Mouse (Mus musculus) midbrain, embryonic 16.5 days (tissue): Measurements from ENCODE around the gene Uxt. TPM values are rescaled to one million over a fixed set of nuclear protein-coding genes. Genes with fewer than 3 reads are reported as not detected.
A peak's percentile ranks its signal among the peaks of the same experiment; 100 is the strongest.

ENCODE experiments used
- ATAC-seq: fragments of 200-750 bp; cut with Nextera tagmentation; 2 replicates; pipeline ENCODE4 v1.8.0; 2017; ENCODE audit warnings: moderate TSS enrichment
- H3K27ac ChIP-seq: fragments of 300-500 bp; sonication (generic); 2 replicates; pipeline ENCODE4 v1.5.1; 2014; ENCODE audit warnings: mild to moderate bottlenecking, low read length, mixed read lengths
- H3K27me3 ChIP-seq: fragments of 300-500 bp; sonication (generic); 2 replicates; pipeline ENCODE4 v1.6.1; 2014; ENCODE audit warnings: low read depth, low read length, mixed read lengths; ENCODE audit not compliant: control insufficient read depth, insufficient read depth
- H3K36me3 ChIP-seq: fragments of 300-500 bp; sonication (generic); 2 replicates; pipeline ENCODE4 v1.6.1; 2014; ENCODE audit warnings: mild to moderate bottlenecking, low read length, moderate library complexity, mixed read lengths; ENCODE audit not compliant: control insufficient read depth, insufficient read depth
- H3K4me1 ChIP-seq: fragments of 300-500 bp; sonication (generic); 2 replicates; pipeline ENCODE4 v1.6.1; 2014; ENCODE audit warnings: mild to moderate bottlenecking, low read length, mixed read lengths; ENCODE audit not compliant: control insufficient read depth, insufficient read depth
- H3K4me2 ChIP-seq: fragments of 300-500 bp; sonication (generic); 2 replicates; pipeline ENCODE4 v1.6.1; 2014; ENCODE audit warnings: mild to moderate bottlenecking, low read length, mixed read lengths
- H3K4me3 ChIP-seq: fragments of 300-500 bp; sonication (generic); 2 replicates; pipeline ENCODE4 v1.5.1; 2014; ENCODE audit warnings: low read depth, mild to moderate bottlenecking, low read length, moderate library complexity, mixed read lengths
- H3K9ac ChIP-seq: fragments of 300-500 bp; sonication (generic); 2 replicates; pipeline ENCODE4 v1.6.1; 2014; ENCODE audit warnings: low read depth, low read length, mixed read lengths
- H3K9me3 ChIP-seq: fragments of 300-500 bp; sonication (generic); replicated peaks from 2 replicates; pipeline ENCODE4 v1.6.1; 2014; ENCODE audit warnings: mild to moderate bottlenecking, low read length, mixed read lengths; ENCODE audit not compliant: control insufficient read depth, poor library complexity, severe bottlenecking
- WGBS: fragments of 180-500 bp; shearing (Covaris S2); extraction: QIAGEN DNeasy Blood & Tissue Kit; methylation state at CpG from one replicate; pipeline ENCODE4 v1.1.7; 2014; 5-methylcytosine and 5-hydroxymethylcytosine counted together
- polyA plus RNA-seq: library from polyadenylated mRNA; unstranded; fragments of >200 nt; fragmentation: Nextera tagmentation; extraction: Ambion mirVana; gene quantifications from 2 replicates; pipeline ENCODE4 v1.2.1, GENCODE M21; 2015

The Uxt gene
- polyA plus RNA-seq, 1 experiment from 2014 or later, result 21.2 TPM

GRCm38 (mm10) chrX:20923506-20923905 lies 38.3 kb downstream of the Uxt start:
- Histone ChIP-seq H3K4me3 (no peak overlapping the region), H3K27ac (no peak overlapping the region), H3K4me2 (no peak overlapping the region), H3K36me3 (0 out of 2 replicates have a peak, but pooled peaks cover 4% of the 10 kb centered on the region), H3K9ac (no peak overlapping the region), H3K27me3 (no peaks in the 10 kb centered on the region), H3K4me1 (peaks cover 2% of the 10 kb centered on the region; the same call in 1 of the 2 replicates), H3K9me3 (no peaks in the 10 kb centered on the region)
- 90% methylated on average over 1 of the region's 1 CpGs for WGBS
- ATAC-seq, result no peak

DNA sequence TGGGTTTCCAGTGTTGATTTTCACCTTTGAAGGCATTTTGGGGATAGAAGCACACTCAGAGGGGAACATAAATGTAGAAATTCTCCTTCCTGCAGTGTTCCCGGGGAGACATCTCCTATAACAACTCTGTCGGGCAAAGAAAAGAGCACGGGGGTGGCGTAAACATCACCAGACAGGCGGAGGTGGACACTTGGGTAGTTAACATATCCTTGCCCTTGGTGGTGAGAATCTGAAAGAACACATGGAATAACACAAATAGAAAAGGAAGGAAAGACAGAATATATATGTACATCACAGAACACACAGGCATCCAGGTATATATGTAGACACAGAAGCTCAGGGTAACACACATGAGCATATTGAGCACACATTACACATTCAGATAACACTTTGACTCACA lies 40.5 kb downstream of the Uxt start:
- no peaks in the 10 kb centered on the region for H3K27me3 ChIP-seq
- H3K4me1 ChIP-seq, result peaks cover 11% of the 10 kb centered on the region
- H3K4me2 ChIP-seq, result peak overlapping the region; percentile 56
- H3K4me3 ChIP-seq, result peak overlapping the region; percentile 69
- peak; percentile 26 for ATAC-seq
- 0 out of 2 replicates have a peak overlapping the region, but pooled peaks have one; percentile 60 for H3K27ac ChIP-seq
- H3K36me3 ChIP-seq, result no peaks in the 10 kb centered on the region
- WGBS, result 42% methylated on average over 5 of the region's 5 CpGs
- H3K9ac ChIP-seq, result no peak overlapping the region
- no peaks in the 10 kb centered on the region for H3K9me3 ChIP-seq

DNA sequence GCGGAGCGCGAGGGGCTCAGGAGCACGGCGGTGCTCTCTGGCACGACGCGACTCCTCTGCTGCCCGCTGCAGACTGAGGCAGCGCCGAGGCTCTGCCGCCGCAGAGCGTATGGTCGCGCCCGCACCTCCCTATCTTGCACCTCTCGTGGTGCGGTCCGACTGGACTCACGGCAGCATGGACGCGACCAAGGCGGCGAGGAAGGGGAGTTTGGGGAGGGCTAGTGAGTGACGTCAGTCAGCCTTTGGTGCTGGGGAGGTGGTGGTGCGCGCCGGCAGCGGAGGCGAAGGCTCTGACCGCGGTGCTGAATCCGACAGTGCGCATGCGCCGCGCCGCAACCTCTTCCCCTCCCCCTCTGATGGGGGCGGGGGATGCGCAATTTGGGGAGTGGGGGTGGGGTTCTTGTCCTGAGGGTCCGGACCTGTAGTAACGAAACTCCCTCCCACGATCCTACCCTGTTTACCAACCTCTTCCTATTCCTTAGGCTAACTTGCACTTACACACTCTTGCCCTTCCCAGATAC lies 40.9 kb downstream of the Uxt start, which contains the start of gene Syn1:
Syn1 (minus strand) TSS at position 161 of the 521 bp plus-strand sequence.
- H3K4me3 ChIP-seq, result peak within 1 kb of the TSS; percentile 69
- peak within 1 kb of the TSS; percentile 83 for H3K27ac ChIP-seq
- H3K27me3 ChIP-seq, result no peaks in the 10 kb centered on the region
- peak within 1 kb of the TSS; percentile 66 for H3K4me2 ChIP-seq
- H3K9ac ChIP-seq, result peak within 1 kb of the TSS; percentile 80
- WGBS, result 25% methylated on average over 20 of the region's 44 CpGs
- peaks cover 11% of the 10 kb centered on the region for H3K4me1 ChIP-seq
- ATAC-seq, result peak; percentile 97
- H3K9me3 ChIP-seq, result no peaks in the 10 kb centered on the region
- H3K36me3 ChIP-seq, result peaks cover 2% of the 10 kb centered on the region; the same call in 1 of the 2 replicates

- Histone ChIP-seq H3K9ac (peak overlapping the region; percentile 80), H3K4me2 (peak overlapping the region; percentile 66), H3K36me3 (peaks cover 4% of the 10 kb centered on the region; the same call in 1 of the 2 replicates), H3K9me3 (no peaks in the 10 kb centered on the region), H3K27me3 (no peaks in the 10 kb centered on the region), H3K27ac (peak overlapping the region; percentile 83), H3K4me3 (peak overlapping the region; percentile 69), H3K4me1 (peaks cover 11% of the 10 kb centered on the region)
- peak; percentile 69 for ATAC-seq
- 21% methylated on average over 34 of the region's 49 CpGs for WGBS
Measured at GRCm38 (mm10) chrX:20920249-20920843, 41.5 kb downstream of the Uxt start.

- no peak overlapping the region for H3K9ac ChIP-seq
- H3K27me3 ChIP-seq, result no peaks in the 10 kb centered on the region
- ATAC-seq, result no peak
- no peak overlapping the region for H3K27ac ChIP-seq
- H3K4me1 ChIP-seq, result peaks cover 11% of the 10 kb centered on the region
- H3K36me3 ChIP-seq, result peaks cover 4% of the 10 kb centered on the region; the same call in 1 of the 2 replicates
- H3K4me2 ChIP-seq, result no peak overlapping the region
- H3K4me3 ChIP-seq, result no peak overlapping the region
- no peaks in the 10 kb centered on the region for H3K9me3 ChIP-seq
Measured at GRCm38 (mm10) chrX:20915075-20915474, 46.7 kb downstream of the Uxt start.

DNA sequence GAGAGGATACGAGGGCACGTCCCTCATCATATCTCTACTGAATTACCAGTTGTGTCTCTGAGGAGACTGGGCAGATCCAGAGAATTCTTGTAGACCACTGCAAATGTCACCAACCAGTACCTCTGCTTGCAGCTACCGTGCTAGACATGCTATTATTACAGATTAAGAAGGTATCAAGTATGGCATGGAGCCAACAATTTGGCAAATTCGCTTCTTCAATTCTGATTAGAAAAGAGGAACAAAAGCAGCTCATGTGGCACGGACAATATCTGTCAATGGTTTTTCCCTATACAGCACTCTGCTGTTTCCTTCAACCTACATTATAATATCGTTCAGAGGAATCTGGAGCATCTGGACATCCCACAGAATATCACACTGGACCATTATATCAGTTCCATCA lies 48.1 kb downstream of the Uxt start:
- Histone ChIP-seq H3K9ac (no peak overlapping the region), H3K9me3 (no peaks in the 10 kb centered on the region), H3K4me2 (no peak overlapping the region), H3K4me3 (no peak overlapping the region), H3K27me3 (no peaks in the 10 kb centered on the region), H3K27ac (no peak overlapping the region), H3K4me1 (peaks cover 8% of the 10 kb centered on the region), H3K36me3 (peaks cover 4% of the 10 kb centered on the region; the same call in 1 of the 2 replicates)
- WGBS, result 84% methylated on average over 6 of the region's 6 CpGs
- no peak for ATAC-seq

- Histone ChIP-seq H3K9ac (no peak overlapping the region), H3K9me3 (no peaks in the 10 kb centered on the region), H3K36me3 (no peaks in the 10 kb centered on the region), H3K4me2 (no peak overlapping the region), H3K4me3 (no peak overlapping the region), H3K4me1 (no peaks in the 10 kb centered on the region), H3K27me3 (no peaks in the 10 kb centered on the region), H3K27ac (no peak overlapping the region)
- no peak for ATAC-seq
- 48% methylated on average over 3 of the region's 3 CpGs for WGBS
Measured at GRCm38 (mm10) chrX:20910074-20910473, 51.7 kb downstream of the Uxt start.

Other genes with a start within 250 kb of the Uxt start
- 379 and 431 TPM in 2 replicates for gene Araf, start 164.2 kb downstream of the Uxt start, polyA plus RNA-seq
- gene Timp1, start 91.9 kb downstream of the Uxt start, polyA plus RNA-seq, result 2.0 and 2.2 TPM in 2 replicates
- gene Syn1, start 41.0 kb downstream of the Uxt start, polyA plus RNA-seq, result 68.8 and 82.0 TPM in 2 replicates
- gene Cfp, start 30.5 kb downstream of the Uxt start, polyA plus RNA-seq, result 6.3 and 7.0 TPM in 2 replicates
- gene Elk1, start 11.4 kb downstream of the Uxt start, polyA plus RNA-seq, result 22.9 TPM in 2 replicates
- gene Zfp182, start 100.3 kb upstream of the Uxt start, polyA plus RNA-seq, result 7.7 and 8.9 TPM in 2 replicates
- not detected in 2 replicates for gene Spaca5, start 106.4 kb upstream of the Uxt start, polyA plus RNA-seq
- 6.2 and 6.6 TPM in 2 replicates for gene Zfp300, start 127.5 kb upstream of the Uxt start, polyA plus RNA-seq
- gene Ssxa1, start 153.8 kb upstream of the Uxt start, polyA plus RNA-seq, result not detected in 2 replicates
- not detected in 2 replicates for gene Gm21876, start 213.6 kb upstream of the Uxt start, polyA plus RNA-seq